Mouse (Mus musculus) liver, embryonic 14.5 days (tissue): ENCODE measurements around the gene Dtx3l. TPM values are rescaled to one million over a fixed set of nuclear protein-coding genes. Genes with fewer than 3 reads are reported as not detected.

Source experiments
- ATAC-seq: fragments of 200-750 bp; cut with Nextera tagmentation; 2 replicates; pipeline ENCODE4 v1.8.0; 2017; ENCODE audit warnings: moderate number of reproducible peaks, mild to moderate bottlenecking, moderate library complexity; ENCODE audit not compliant: insufficient read depth
- DNase-seq, 3 experiments: peaks; one replicate each; pipeline ENCODE4 v3.0.0-alpha.2; 2012 to 2013; ENCODE audit warnings: low read depth in 3 of 3, low spot score in 3 of 3
- H3K27ac ChIP-seq: fragments of 300-500 bp; sonication (generic); 2 replicates; pipeline ENCODE4 v1.5.1; 2014; ENCODE audit warnings: moderate library complexity, mild to moderate bottlenecking, control low read depth, inconsistent platforms
- H3K27me3 ChIP-seq: fragments of 300-500 bp; sonication (generic); 2 replicates; pipeline ENCODE4 v1.6.1; 2014; ENCODE audit warnings: mild to moderate bottlenecking, low read length, moderate library complexity; ENCODE audit not compliant: control insufficient read depth, insufficient read depth
- H3K36me3 ChIP-seq: fragments of 300-500 bp; sonication (generic); replicated peaks from 2 replicates; pipeline ENCODE4 v1.6.1; 2014; ENCODE audit warnings: low read depth; ENCODE audit not compliant: control insufficient read depth, insufficient read depth
- H3K4me1 ChIP-seq, 2 experiments: fragments of 200-500 bp in 1 of 2; fragments of 300-500 bp in 1 of 2; sonication (generic) in 1 of 2; replicated peaks; 2 replicates each; pipeline ENCODE4 v1.6.1; 2012 to 2014; ENCODE audit warnings: antibody characterized with exemption in 1 of 2, inconsistent platforms in 1 of 2, low read length in 1 of 2; ENCODE audit not compliant: control insufficient read depth in 2 of 2, insufficient read depth in 2 of 2
- H3K4me2 ChIP-seq: fragments of 300-500 bp; sonication (generic); 2 replicates; pipeline ENCODE4 v1.6.1; 2014; ENCODE audit warnings: low read depth, mild to moderate bottlenecking, control low read depth, moderate library complexity
- H3K4me3 ChIP-seq, 2 experiments: fragments of 200-500 bp in 1 of 2; fragments of 300-500 bp in 1 of 2; sonication (generic) in 1 of 2; 2 replicates each; pipeline ENCODE4 v1.5.1; 2012 to 2014; ENCODE audit warnings: low read depth in 2 of 2, low read length in 2 of 2, mild to moderate bottlenecking in 2 of 2, control low read depth in 1 of 2, inconsistent platforms in 1 of 2, moderate library complexity in 1 of 2; ENCODE audit not compliant: insufficient read depth in 1 of 2
- H3K9ac ChIP-seq: fragments of 300-500 bp; sonication (generic); replicated peaks from 2 replicates; pipeline ENCODE4 v1.6.1; 2014; ENCODE audit warnings: mild to moderate bottlenecking, control low read depth, moderate library complexity
- H3K9me3 ChIP-seq: fragments of 300-500 bp; sonication (generic); 2 replicates; pipeline ENCODE4 v1.6.1; 2016; ENCODE audit warnings: low read length, mixed read lengths; ENCODE audit not compliant: control insufficient read depth
- CTCF ChIP-seq: IDR thresholded peaks from 2 replicates; pipeline ENCODE4 v1.5.1; 2016; ENCODE audit warnings: antibody characterized with exemption, low read depth, control low read depth
- EP300 ChIP-seq: IDR thresholded peaks from 2 replicates; pipeline ENCODE4 v1.6.1; 2016; ENCODE audit warnings: antibody characterized with exemption, low read depth
- WGBS: fragments of 180-500 bp; shearing (Covaris S2); extraction: QIAGEN DNeasy Blood & Tissue Kit; methylation state at CpG from one replicate; pipeline ENCODE4 v1.1.7; 2014; ENCODE audit not compliant: insufficient replicate concordance; 5-methylcytosine and 5-hydroxymethylcytosine counted together
- polyA plus RNA-seq, 2 experiments: library from polyadenylated mRNA; depleted of rRNA in 1 of 2; stranded (reverse) in 1 of 2; unstranded in 1 of 2; fragments of >200 nt; fragmentation: Nextera tagmentation in 1 of 2; extraction: Ambion mirVana in 1 of 2; gene quantifications; 2 replicates each; pipeline versions ENCODE4 v1.2.1 to v1.2.3; 2012 to 2014

Dtx3l gene
- polyA plus RNA-seq, 2 experiments, result 1.9 to 3.5 TPM

GRCm38 (mm10) chr16:35921676-35922235, 17.2 kb downstream of the Dtx3l start:
- H3K27me3 ChIP-seq, result no peaks in the 10 kb centered on the region
- ATAC-seq (no peak), DNase-seq (no peak)
- no peak overlapping the region for H3K4me2 ChIP-seq
- no peak overlapping the region for H3K27ac ChIP-seq
- no peaks in the 10 kb centered on the region for H3K9me3 ChIP-seq
- no peaks in the 10 kb centered on the region for H3K36me3 ChIP-seq
- H3K4me1 ChIP-seq, result no peaks in the 10 kb centered on the region
- H3K4me3 ChIP-seq, result no peak overlapping the region
- 34% methylated on average over 2 of the region's 2 CpGs for WGBS
- TF ChIP-seq EP300 (no peak), CTCF (no peak)
- H3K9ac ChIP-seq, result no peak overlapping the region

DNA sequence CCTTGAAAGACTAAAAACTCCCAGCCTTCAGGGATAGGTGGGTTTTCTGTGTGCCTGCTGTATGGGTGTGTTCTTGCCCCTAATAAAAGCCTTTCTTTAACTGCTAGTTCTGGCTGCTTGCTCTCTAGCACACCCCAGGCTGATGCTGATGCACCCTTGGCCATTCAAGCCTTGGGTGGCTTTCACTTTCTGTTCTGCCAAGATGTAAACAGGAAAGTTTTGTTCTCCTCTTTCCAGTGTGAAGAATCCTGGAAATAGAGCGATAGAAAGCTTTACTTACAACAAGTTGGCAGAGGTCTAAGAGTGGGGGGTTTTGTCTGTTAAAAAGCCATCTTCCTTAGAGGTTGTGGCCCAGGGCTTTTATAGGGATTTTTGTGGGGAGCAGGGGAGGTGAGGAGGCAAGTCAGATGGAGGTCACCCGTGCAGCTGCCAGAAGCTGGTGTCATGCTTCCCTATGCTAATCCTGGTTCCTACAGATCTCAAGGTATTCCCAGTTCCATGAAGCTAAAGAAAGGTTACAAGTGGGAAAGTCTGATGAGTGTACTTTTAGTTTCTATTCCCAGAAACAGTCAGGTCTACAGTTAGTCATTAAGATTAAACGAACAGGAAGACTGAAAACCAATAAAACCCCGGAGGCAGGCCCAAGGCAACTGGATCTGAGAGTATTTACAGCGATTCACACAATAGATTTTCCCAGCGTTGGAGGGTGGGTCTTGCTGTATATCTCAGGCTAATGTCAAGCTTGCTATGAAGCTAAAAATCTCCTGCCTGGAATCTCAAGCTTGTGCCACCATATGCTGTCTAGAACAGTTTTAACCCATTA, 20.0 kb downstream of the Dtx3l start:
- Histone ChIP-seq H3K27me3 (no peaks in the 10 kb centered on the region), H3K9ac (no peak overlapping the region), H3K4me2 (no peak overlapping the region), H3K9me3 (no peaks in the 10 kb centered on the region), H3K27ac (no peak overlapping the region), H3K4me3 (no peak overlapping the region), H3K4me1 (no peaks in the 10 kb centered on the region), H3K36me3 (no peaks in the 10 kb centered on the region)
- no peak for TF ChIP-seq EP300
- no peak for TF ChIP-seq CTCF
- no peak for DNase-seq
- ATAC-seq, result no peak
- WGBS, result 54% methylated on average over 6 of the region's 6 CpGs

GRCm38 (mm10) chr16:35914301-35914700, 24.6 kb downstream of the Dtx3l start:
- no peak for ATAC-seq
- no peak for TF ChIP-seq CTCF
- no peak for TF ChIP-seq EP300

DNA sequence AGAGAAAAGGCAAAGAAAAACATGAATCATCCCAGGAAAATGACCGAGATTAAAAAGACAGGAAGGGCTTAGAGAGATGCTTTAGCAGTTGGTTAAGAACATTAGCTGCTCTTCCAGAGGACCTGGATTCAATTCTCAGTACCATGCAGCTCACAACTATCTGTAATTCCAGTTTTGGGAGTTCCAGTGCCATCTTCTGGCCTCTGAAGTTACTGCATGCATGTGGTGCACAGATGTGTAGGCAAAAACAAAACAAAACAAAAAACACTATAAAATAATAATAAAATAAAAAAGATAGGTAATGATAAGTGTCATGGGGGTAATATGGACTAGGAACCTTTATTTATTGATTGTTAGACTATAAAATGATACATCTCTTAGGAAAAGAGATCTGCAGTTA, 25.4 kb downstream of the Dtx3l start:
- DNase-seq (no peak), ATAC-seq (no peak)
- Histone ChIP-seq H3K27me3 (no peaks in the 10 kb centered on the region), H3K4me3 (no peak overlapping the region), H3K36me3 (no peaks in the 10 kb centered on the region), H3K4me1 (no peaks in the 10 kb centered on the region), H3K9me3 (no peaks in the 10 kb centered on the region), H3K9ac (no peak overlapping the region), H3K27ac (no peak overlapping the region), H3K4me2 (no peak overlapping the region)
- TF ChIP-seq CTCF (peak; percentile 53; the same call in 1 of the 2 replicates), EP300 (no peak)
- WGBS, result 51% methylated on average over 1 of the region's 1 CpGs

More at GRCm38 (mm10) chr16:35914301-35914700, 24.6 kb downstream of the Dtx3l start:
- Histone ChIP-seq H3K4me2 (no peak overlapping the region), H3K4me3 (no peak overlapping the region), H3K4me1 (no peaks in the 10 kb centered on the region), H3K9ac (no peak overlapping the region), H3K27me3 (no peaks in the 10 kb centered on the region), H3K9me3 (no peaks in the 10 kb centered on the region), H3K27ac (no peak overlapping the region), H3K36me3 (no peaks in the 10 kb centered on the region)
- DNase-seq, result no peak
- 47% methylated on average over 5 of the region's 5 CpGs for WGBS

DNA sequence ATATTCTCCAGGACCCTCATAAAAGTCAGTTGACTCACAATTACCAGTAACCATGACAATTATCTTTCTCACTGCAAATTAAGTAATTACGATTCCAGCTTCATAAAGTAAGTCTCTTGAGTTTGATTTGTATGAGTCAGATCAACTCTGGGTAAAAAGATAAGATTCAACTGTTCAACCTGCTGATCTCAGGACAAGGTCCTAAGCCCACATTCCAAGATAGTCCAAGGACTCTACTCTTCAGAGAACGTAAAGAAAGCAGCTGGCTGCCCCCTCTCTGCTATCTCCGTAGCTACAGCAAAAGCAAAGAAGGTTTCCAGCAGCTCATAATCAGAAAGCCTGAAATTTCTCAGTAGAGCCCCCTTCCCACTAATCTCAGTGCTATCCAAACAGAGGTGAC, 27.5 kb downstream of the Dtx3l start:
- no peak for TF ChIP-seq EP300
- TF ChIP-seq CTCF, result no peak
- Histone ChIP-seq H3K9ac (no peak overlapping the region), H3K27ac (no peak overlapping the region), H3K4me1 (no peaks in the 10 kb centered on the region), H3K4me3 (no peak overlapping the region), H3K27me3 (no peaks in the 10 kb centered on the region), H3K36me3 (no peaks in the 10 kb centered on the region), H3K4me2 (no peak overlapping the region), H3K9me3 (no peaks in the 10 kb centered on the region)
- ATAC-seq, result no peak
- no peak for DNase-seq
- 46% methylated on average over 3 of the region's 3 CpGs for WGBS
